Mouse (Mus musculus) c-Kit-negative CD71-positive TER-119-positive erythroid progenitor cells, embryonic 14.5 days (primary cell): ENCODE measurements around the gene Zfp523.

Experiments used
- DNase-seq: peaks from one replicate; pipeline ENCODE4 v3.0.0-alpha.2; 2013; ENCODE audit warnings: low read depth, low spot score

Zfp523 gene

DNA sequence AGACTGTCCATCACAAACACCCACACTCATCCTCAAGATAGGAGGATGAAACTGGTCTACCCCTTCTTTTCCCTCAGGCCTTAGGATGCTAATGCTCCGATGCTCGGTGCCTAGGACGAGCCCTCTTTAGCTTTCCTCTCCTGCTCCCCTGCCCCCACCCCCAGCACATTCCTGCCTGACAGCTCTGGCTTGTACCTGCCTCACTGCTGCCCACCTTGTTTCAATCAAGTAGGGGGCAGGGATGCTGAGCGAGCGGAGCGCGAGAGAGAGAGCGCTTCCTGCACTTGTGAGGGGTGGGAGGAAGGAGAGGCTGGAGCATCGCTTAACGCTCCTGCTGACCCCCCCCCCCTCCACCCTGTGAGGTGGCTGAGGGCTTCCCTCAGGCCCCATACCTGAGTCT is 16.6 kb upstream of the Zfp523 start:
- no peak for DNase-seq

GRCm38 (mm10) chr17:28161310-28161881 is 15.5 kb upstream of the Zfp523 start:
- DNase-seq, result no peak

DNA sequence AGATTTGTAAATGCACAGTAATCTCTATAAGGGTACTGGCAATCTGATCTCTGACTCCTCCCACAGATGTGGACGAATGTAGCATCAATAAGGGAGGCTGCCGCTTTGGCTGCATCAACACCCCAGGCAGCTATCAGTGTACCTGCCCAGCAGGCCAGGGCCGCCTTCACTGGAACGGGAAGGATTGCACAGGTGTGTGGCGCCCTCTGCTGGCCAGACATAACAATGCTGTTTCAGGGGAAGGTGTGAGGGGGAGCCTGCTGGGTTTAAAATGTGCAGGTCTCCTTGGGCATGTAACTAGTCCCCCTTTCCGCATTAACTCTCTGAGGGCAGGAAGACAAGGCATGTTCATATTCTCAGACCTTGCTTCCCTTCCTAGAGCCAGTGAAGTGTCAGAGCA is 13.3 kb upstream of the Zfp523 start:
- peak; percentile 39 for DNase-seq

GRCm38 (mm10) chr17:28170460-28171305 is 6.2 kb upstream of the Zfp523 start:
- DNase-seq, result no peak

DNA sequence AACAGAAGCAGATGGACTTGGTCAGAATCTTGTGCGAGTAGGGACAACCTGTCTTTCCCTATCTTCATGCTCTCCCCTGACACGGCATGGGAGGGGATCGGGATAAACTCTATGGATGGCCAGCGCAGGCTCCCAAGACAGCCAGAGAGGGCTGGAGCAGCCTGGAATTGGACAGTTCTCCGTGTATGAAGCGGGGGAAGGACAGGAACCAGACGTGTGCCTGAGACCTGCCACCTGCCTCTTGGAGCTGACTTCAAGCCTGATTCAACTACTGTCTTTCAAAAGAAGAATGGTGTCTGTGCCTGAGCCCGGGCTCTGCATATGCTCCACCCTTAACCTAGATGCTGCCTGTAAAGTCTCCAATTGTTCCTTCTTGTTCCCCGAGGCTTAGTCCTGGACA is 4.2 kb upstream of the Zfp523 start:
- no peak for DNase-seq

DNA sequence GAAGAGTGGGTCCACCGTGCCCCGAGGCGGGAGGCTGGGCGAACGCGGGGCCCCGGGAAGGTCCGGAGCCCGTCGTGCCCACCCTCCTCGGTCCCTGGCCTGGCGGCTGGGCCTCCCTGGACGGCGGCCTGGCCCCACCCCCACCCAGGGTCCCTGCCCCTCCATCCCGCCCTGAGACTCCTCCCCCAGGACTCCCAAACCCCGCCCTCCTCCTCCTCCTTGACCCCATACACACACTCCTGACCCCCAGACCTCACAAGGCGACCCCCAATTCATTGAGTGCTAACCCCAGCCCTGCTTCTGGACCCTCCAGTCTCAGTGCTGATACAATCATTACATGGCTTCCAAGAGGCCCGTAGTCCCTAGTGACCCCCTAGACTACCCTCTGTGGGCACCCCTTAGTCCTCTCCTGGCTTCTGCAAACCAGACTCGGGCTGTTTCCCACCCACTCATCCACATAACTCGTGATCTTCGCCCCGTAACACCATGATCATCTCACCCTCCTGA is 664 bp downstream of the Zfp523 start:
- DNase-seq, result no peak

GRCm38 (mm10) chr17:28180331-28180730 is 3.4 kb downstream of the Zfp523 start:
- DNase-seq, result no peak

GRCm38 (mm10) chr17:28180783-28181544 is 4.0 kb downstream of the Zfp523 start:
- no peak for DNase-seq

- DNase-seq, result no peak
These were observed 8.2 kb downstream of the Zfp523 start for GRCm38 (mm10) chr17:28184971-28185638.

- DNase-seq, result no peak
These were observed 11.4 kb downstream of the Zfp523 start for GRCm38 (mm10) chr17:28188313-28188712.

DNA sequence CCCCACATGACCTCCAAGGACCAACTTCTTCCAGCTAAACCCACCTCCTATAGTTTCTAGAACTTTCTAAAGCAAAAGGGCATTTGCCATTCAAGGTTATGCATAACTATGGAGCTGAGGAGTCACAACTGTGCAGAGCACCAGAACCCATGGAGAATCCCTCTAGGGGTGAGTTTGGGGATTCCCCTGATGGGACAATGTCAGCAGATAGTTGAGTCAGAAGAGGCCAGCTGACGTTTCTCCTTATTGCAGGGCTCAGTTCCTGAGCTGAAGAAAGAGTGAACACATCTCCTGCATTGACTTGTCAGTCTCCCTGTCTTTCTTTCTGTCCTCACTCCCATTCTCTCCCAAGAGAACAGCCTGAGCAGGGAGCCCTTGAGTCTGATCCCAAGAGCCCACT is 15.8 kb downstream of the Zfp523 start:
- no peak for DNase-seq

DNA sequence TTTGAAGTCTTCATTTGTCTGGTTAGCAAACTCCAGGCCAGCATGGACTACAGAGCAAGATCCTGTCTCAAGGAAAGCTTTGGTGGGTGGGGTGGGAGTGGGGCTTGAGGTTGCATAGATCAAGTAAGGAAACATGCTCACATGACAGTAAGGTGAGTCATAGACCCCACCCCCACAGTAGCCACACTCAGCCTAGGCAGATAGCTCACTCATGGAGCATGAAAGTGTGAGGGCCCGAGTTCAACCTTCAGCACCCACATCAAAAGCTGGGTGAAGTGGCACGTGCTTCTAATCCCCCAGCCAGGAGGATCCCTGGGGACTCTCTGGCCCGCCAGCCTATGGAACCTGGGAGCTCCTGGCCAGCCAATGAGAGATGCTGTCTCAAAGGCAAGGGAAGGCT is 16.6 kb downstream of the Zfp523 start:
- no peak for DNase-seq

GRCm38 (mm10) chr17:28195033-28195432 is 18.1 kb downstream of the Zfp523 start:
- DNase-seq, result no peak

GRCm38 (mm10) chr17:28197646-28198045 is 20.7 kb downstream of the Zfp523 start:
- no peak for DNase-seq

GRCm38 (mm10) chr17:28201982-28202381 is 25.1 kb downstream of the Zfp523 start:
- DNase-seq, result no peak

GRCm38 (mm10) chr17:28204052-28204720 is 27.3 kb downstream of the Zfp523 start:
- DNase-seq, result peak; percentile 54

- DNase-seq, result no peak
These were observed 28.5 kb downstream of the Zfp523 start for GRCm38 (mm10) chr17:28205443-28205842.

GRCm38 (mm10) chr17:28207092-28207491 is 30.2 kb downstream of the Zfp523 start:
- no peak for DNase-seq

GRCm38 (mm10) chr17:28207591-28208313 is 30.8 kb downstream of the Zfp523 start, which contains the start of gene Def6:
Def6 (plus strand) TSS chr17:28207778.
- DNase-seq, result no peak

DNA sequence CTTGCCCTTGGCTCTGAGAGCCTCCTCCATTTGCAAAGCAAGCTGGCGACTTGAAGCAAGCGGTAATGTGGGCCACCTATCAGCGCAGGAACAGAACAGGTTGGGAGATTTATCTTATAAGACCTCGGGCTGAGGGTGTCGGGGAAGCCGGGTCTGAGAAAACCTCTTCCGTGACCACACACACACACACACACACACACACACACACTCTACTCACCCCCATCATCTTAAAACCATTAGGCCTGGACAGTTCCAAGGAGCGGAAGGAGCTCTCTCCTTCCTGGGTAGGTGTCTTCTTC is 31.3 kb downstream of the Zfp523 start:
- no peak for DNase-seq
